Mouse (Mus musculus) left cerebral cortex, postnatal 25 days (tissue): ENCODE results near the gene Gnl3. TPM values are rescaled to one million over a fixed set of nuclear protein-coding genes. Genes with fewer than 3 reads are reported as not detected.

Experiments used
- DNase-seq, 2 experiments: peaks; one replicate each; pipeline ENCODE4 v3.0.0; 2022; ENCODE audit warnings: low spot score in 2 of 2, mixed read lengths in 1 of 2
- intact Hi-C: fragments of 180-260 bp; cut with DNase I; formaldehyde crosslinking; loops from one replicate; pipeline ENCODE4 v1.15.1; 2025
- total RNA-seq, 2 experiments: library from RNA; stranded (reverse); gene quantifications; 2 replicates each; pipeline ENCODE4 v1.2.3; 2021

Gene Gnl3
- total RNA-seq, result 10 to 100 TPM; 41.9 to 48.9 TPM

GRCm38 (mm10) chr14:31018860-31019291 lies at the start of gene Gnl3, which contains the start of gene Pbrm1:
TSS of gene Gnl3 (minus strand) at chr14:31019152.
TSS of gene Pbrm1 (plus strand) at chr14:31019138.
- peak; percentile 98 to 99 for DNase-seq
- intact Hi-C loops, result loop anchor here (2.0 kb wide), 1 partner anchor 18 kb away; the partner anchor contains the start of genes Glt8d1 and Spcs1

GRCm38 (mm10) chr14:31062277-31062676 lies 43.3 kb upstream of the Gnl3 start:
- no peak for DNase-seq
- intact Hi-C loops, result no loop called here

- intact Hi-C loops, result no loop called here
- no peak for DNase-seq
Measured at GRCm38 (mm10) chr14:31045817-31046216, 26.9 kb upstream of the Gnl3 start.

GRCm38 (mm10) chr14:31045296-31045695 lies 26.3 kb upstream of the Gnl3 start:
- intact Hi-C loops, result no loop called here
- DNase-seq, result no peak

GRCm38 (mm10) chr14:31025785-31026184 lies 6.8 kb upstream of the Gnl3 start:
- no peak for DNase-seq
- intact Hi-C loops, result no loop called here

- intact Hi-C loops, result no loop called here
- DNase-seq, result no peak
Measured at GRCm38 (mm10) chr14:31022579-31022978, 3.6 kb upstream of the Gnl3 start.

- intact Hi-C loops, result loop anchor here (2.0 kb wide), 1 partner anchor 19 kb away; the partner anchor contains the start of genes Glt8d1 and Spcs1
- DNase-seq, result peak; percentile 54 to 72
Measured at GRCm38 (mm10) chr14:31019331-31020205, 616 bp upstream of the Gnl3 start.

GRCm38 (mm10) chr14:31017854-31018253 lies 1.1 kb downstream of the Gnl3 start:
- DNase-seq, result peak in 1 of 2 experiments; percentile 6
- intact Hi-C loops, result loop anchor here (2.0 kb wide), 1 partner anchor 17 kb away; the partner anchor contains the start of genes Glt8d1 and Spcs1

GRCm38 (mm10) chr14:31016063-31016462 lies 2.9 kb downstream of the Gnl3 start:
- DNase-seq, result no peak
- intact Hi-C loops, result no loop called here

GRCm38 (mm10) chr14:31013928-31014327 lies 5.0 kb downstream of the Gnl3 start:
- intact Hi-C loops, result no loop called here
- no peak for DNase-seq

GRCm38 (mm10) chr14:31011588-31011987 lies 7.4 kb downstream of the Gnl3 start:
- intact Hi-C loops, result no loop called here
- DNase-seq, result peak in 1 of 2 experiments; percentile 21

- intact Hi-C loops, result no loop called here
Measured at GRCm38 (mm10) chr14:31006779-31007178, 12.2 kb downstream of the Gnl3 start.

GRCm38 (mm10) chr14:31004527-31004926 lies 14.4 kb downstream of the Gnl3 start:
- DNase-seq, result no peak
- intact Hi-C loops, result no loop called here

More at GRCm38 (mm10) chr14:31006779-31007178, 12.2 kb downstream of the Gnl3 start:
- no peak for DNase-seq

GRCm38 (mm10) chr14:31001307-31002205 lies 17.4 kb downstream of the Gnl3 start, which contains the start of the genes Glt8d1 and Spcs1:
TSS of gene Glt8d1 (plus strand) at chr14:31001400.
TSS of gene Spcs1 (minus strand) at chr14:31001672.
- intact Hi-C loops, result loop anchor here (2.0 kb wide), 2 partner anchors 17 to 51 kb away; partner anchors contain the start of genes Gnl3, Nek4 and Pbrm1
- peak; percentile 89 to 92 for DNase-seq

- no peak for DNase-seq
- intact Hi-C loops, result loop anchor here (2.0 kb wide), 2 partner anchors 18 to 50 kb away; partner anchors contain the start of genes Gnl3, Nek4 and Pbrm1
Measured at GRCm38 (mm10) chr14:31000816-31001306, 18.1 kb downstream of the Gnl3 start.

- intact Hi-C loops, result loop anchor here (2.0 kb wide), 2 partner anchors 18 to 50 kb away; partner anchors contain the start of genes Gnl3, Nek4 and Pbrm1
- no peak for DNase-seq
Measured at GRCm38 (mm10) chr14:31000356-31000755, 18.6 kb downstream of the Gnl3 start.

GRCm38 (mm10) chr14:30996417-30996816 lies 22.5 kb downstream of the Gnl3 start:
- intact Hi-C loops, result no loop called here
- DNase-seq, result no peak

GRCm38 (mm10) chr14:30976222-30976621 lies 42.7 kb downstream of the Gnl3 start:
- DNase-seq, result no peak
- intact Hi-C loops, result no loop called here

- intact Hi-C loops, result loop anchor here (1.0 kb wide), 1 partner anchor 23 kb away; the partner anchor contains the start of gene Nek4
- DNase-seq, result peak; percentile 47 to 94
Measured at GRCm38 (mm10) chr14:30974204-30974603, 44.7 kb downstream of the Gnl3 start.
